Mouse (Mus musculus) kidney, adult 2 months (tissue): Measurements from ENCODE around the gene Mndal. TPM values are rescaled to one million over a fixed set of nuclear protein-coding genes. Genes with fewer than 3 reads are reported as not detected.
"Not testable (repeated sequence)": the region's sequence is repeated elsewhere in the genome, so short reads cannot be mapped to it uniquely, and the experiment has no call there.

Source experiments
- DNase-seq: peaks from one replicate; pipeline ENCODE4 v3.0.0; 2021
- H3K27ac ChIP-seq: fragments of 200-500 bp; 2 replicates; pipeline ENCODE4 v1.5.1; 2012; ENCODE audit warnings: low read depth, low read length, control low read depth, inconsistent platforms; ENCODE audit not compliant: insufficient read depth
- H3K27me3 ChIP-seq: fragments of 200-500 bp; replicated peaks from 2 replicates; pipeline ENCODE4 v1.6.1; 2012; ENCODE audit warnings: mild to moderate bottlenecking, moderate library complexity, low read length, inconsistent platforms; ENCODE audit not compliant: control insufficient read depth, insufficient read depth
- H3K36me3 ChIP-seq: fragments of 200-500 bp; 2 replicates; pipeline ENCODE4 v1.6.1; 2012; ENCODE audit warnings: mild to moderate bottlenecking, moderate library complexity, low read length, inconsistent platforms; ENCODE audit not compliant: control insufficient read depth, insufficient read depth
- H3K4me1 ChIP-seq: fragments of 200-500 bp; 2 replicates; pipeline ENCODE4 v1.6.1; 2011; ENCODE audit warnings: low read length; ENCODE audit not compliant: control insufficient read depth, insufficient read depth
- H3K4me3 ChIP-seq: fragments of 200-500 bp; 2 replicates; pipeline ENCODE4 v1.5.1; 2011; ENCODE audit warnings: mild to moderate bottlenecking, low read depth, low read length, control low read depth; ENCODE audit not compliant: insufficient read depth
- CTCF ChIP-seq: fragments of 200-500 bp; conservative IDR thresholded peaks from 2 replicates; pipeline ENCODE4 v1.5.1; 2011; ENCODE audit warnings: low read depth, mild to moderate bottlenecking, control low read depth, low read length, moderate library complexity, mixed read lengths; ENCODE audit not compliant: insufficient read depth, insufficient read length
- POLR2A ChIP-seq: fragments of 200-500 bp; IDR thresholded peaks from one replicate; pipeline ENCODE4 v1.6.1; 2011; ENCODE audit warnings: low read depth, low read length, control low read depth
- WGBS: fragments of 180-500 bp; shearing (Covaris S2); methylation state at CpG from one replicate; pipeline ENCODE4 v1.1.7; 2018; 5-methylcytosine and 5-hydroxymethylcytosine counted together
- polyA plus RNA-seq: library from polyadenylated mRNA; depleted of rRNA; stranded (reverse); fragments of >200 nt; gene quantifications from 2 replicates; pipeline ENCODE4 v1.2.3, GENCODE M21; 2012

Mndal gene
- polyA plus RNA-seq, 1 experiment = 6.2 TPM

DNA sequence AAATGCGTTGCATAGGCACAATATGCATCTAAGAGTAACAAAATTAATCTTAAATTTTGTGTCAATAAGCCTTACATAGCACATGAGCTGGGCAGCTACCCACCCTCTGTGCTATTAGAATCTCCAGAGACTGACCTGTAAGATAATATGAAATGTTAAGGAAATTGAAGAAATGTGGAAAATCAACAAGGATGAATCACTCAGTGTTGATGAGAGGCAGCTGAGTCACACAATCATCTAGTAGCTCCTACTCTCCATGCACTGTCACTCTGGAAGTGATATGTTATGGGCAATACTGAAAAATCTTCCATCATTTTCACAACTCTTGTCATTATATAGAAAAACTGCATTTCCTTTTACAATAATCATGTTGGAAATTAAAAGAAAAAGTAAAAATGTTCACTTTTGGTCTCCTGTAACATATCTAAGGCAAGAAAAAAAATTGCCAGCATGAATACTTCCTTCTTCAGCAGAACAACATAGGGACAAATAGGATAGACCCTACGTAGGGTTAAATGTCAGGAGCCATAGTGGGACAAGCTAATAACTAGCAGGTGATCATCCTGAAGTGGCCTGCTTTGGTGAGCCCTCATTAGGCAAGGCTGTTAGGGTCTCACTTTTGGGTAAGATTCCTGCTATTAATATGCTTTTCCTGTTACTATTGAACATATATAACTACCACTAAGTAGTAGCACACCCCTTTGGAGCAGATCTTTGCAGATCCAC, 12.9 kb upstream of the Mndal start:
- Histone ChIP-seq H3K4me3 (no peak overlapping the region), H3K4me1 (no peaks in the 10 kb centered on the region), H3K36me3 (no peaks in the 10 kb centered on the region), H3K27me3 (no peaks in the 10 kb centered on the region), H3K27ac (no peak overlapping the region)
- DNase-seq = no peak
- TF ChIP-seq CTCF = no peak
- no peak for TF ChIP-seq POLR2A
- WGBS = 88% methylated on average over 2 of the region's 2 CpGs

DNA sequence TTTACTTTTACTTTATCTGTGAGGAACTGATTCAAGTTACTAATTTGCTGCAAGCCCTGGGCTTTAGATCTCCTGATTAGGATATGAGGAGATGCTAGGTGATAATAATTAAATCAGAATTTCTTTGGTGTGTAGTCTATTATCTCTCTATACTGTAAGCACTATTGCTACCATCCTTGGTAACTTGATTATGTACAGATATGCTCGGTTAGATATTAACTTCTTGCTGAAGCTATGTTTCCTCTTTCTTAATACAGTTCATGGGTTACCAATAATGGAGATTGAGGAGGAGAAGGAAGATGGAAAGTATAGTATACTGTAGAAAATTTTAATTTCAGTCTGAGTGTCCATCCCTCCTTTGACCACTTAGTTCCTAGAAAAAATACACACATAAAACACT, 11.3 kb upstream of the Mndal start:
- TF ChIP-seq POLR2A (no peak), CTCF (no peak)
- Histone ChIP-seq H3K27ac (no peak overlapping the region), H3K27me3 (no peaks in the 10 kb centered on the region), H3K4me1 (no peaks in the 10 kb centered on the region), H3K4me3 (no peak overlapping the region), H3K36me3 (no peaks in the 10 kb centered on the region)
- 84% methylated on average over 1 of the region's 1 CpGs for WGBS
- DNase-seq = no peak

DNA sequence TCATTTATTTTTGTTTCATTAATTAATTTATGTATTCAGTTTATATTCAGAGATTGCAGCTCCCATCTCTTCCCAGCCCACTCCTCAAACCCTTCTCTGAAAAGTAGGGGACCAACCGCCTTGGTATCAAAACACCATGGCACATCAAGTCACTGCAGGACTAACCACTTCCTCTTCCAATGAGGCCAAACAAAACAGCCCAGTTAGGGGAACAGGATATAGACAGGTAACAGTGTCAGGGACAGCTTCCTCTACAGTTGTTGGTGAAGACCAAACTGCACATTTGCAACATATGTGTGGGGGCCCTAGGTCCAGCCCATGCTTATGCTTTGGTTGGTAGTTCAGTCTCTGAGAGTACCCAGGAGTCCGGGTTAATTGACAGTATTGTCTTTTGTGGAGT, 6.8 kb upstream of the Mndal start:
- not testable (repeated sequence) for H3K27me3 ChIP-seq, DNase-seq
- 77% methylated on average over 2 of the region's 2 CpGs for WGBS

DNA sequence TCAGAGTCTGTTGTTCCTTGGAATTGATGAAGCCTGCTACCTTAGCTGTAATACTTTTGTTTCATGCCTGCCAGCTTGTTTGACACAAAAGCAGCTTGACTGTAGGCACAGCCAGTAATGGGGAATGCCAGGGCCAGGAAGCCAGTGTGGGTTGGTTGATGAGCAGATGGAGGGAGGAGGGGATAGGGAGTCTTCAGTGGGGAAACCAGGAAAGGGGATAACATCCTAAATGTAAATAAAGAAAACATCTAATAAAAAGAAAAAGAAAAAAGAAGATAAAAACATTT, 432 bp upstream of the Mndal start:
- H3K4me3 ChIP-seq, H3K27me3 ChIP-seq, DNase-seq, H3K36me3 ChIP-seq, H3K4me1 ChIP-seq: not testable (repeated sequence)
- H3K27ac ChIP-seq = peak overlapping the region; percentile 78

More for the DNA sequence above, 6.8 kb upstream of the Mndal start:
- H3K4me3 ChIP-seq, H3K4me1 ChIP-seq, H3K27ac ChIP-seq, H3K36me3 ChIP-seq: not testable (repeated sequence)

DNA sequence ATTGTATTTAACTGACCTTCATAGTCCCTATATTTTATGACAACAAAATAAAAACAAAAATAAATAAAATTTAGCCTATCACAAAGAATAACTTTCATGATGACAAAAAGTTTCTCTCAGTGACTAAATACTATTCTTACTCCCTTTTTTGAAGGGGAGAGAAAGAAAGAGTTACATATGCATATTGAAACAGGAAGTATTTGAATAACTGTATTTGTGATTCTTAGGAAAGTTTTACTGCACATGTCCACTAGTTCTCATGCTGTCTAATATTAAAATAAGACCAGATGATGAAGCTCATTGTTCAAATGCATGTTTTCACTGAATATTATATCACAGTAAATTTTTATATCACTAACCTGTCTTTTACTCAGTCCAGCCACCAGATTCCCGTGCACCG, 769 bp downstream of the Mndal start:
- WGBS = 67% methylated on average over 2 of the region's 2 CpGs
- not testable (repeated sequence) for DNase-seq, H3K4me1 ChIP-seq, H3K27ac ChIP-seq, H3K36me3 ChIP-seq, H3K27me3 ChIP-seq
- peak overlapping the region; percentile 26; the same call in 1 of the 2 replicates for H3K4me3 ChIP-seq

DNA sequence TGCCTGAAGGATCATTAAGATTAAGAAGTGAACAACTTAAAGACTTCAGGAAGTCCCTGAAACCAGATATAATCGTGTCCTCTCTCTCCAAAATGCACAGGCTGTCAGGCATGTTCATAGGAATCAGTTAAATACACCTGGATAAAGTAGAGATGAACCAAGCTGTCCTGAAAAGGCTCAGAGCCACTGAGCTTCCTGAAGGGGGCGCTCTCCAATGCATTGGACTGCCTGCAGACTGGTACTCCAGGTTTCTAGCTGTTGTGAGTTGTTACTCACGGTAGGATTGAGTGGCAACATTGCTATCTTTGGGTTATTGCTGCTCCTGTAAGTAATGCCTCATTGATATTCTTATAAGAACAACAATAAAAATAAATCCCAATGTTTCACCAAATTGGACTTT, 23.0 kb downstream of the Mndal start:
- H3K4me3 ChIP-seq, H3K27ac ChIP-seq, H3K4me1 ChIP-seq, H3K36me3 ChIP-seq, H3K27me3 ChIP-seq, DNase-seq: not testable (repeated sequence)
- 58% methylated on average over 3 of the region's 3 CpGs for WGBS

DNA sequence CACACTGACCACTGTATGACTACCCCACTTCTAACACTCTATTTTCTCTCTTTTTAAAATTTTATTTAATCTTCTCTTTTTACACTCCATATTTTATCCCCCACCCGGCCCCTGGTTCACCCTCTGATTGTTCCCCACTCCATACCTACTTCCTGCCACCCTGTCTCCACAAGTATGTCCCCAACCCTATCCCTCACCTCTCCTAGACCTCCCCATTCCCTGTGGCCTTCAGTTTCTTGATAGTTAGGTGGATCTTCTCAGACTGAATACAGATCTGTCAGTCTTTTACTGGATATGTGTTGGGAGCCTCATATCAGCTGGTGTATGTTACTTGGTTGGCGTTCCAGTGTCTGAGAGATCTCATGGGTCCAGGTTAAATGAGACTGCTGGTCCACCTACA, 27.7 kb downstream of the Mndal start:
- TF ChIP-seq POLR2A (no peak), CTCF (no peak)
- Histone ChIP-seq H3K36me3 (no peaks in the 10 kb centered on the region), H3K27me3 (no peaks in the 10 kb centered on the region), H3K4me3 (no peak overlapping the region), H3K4me1 (no peaks in the 10 kb centered on the region), H3K27ac (no peak overlapping the region)
- DNase-seq = no peak
- 79% methylated on average over 2 of the region's 2 CpGs for WGBS

DNA sequence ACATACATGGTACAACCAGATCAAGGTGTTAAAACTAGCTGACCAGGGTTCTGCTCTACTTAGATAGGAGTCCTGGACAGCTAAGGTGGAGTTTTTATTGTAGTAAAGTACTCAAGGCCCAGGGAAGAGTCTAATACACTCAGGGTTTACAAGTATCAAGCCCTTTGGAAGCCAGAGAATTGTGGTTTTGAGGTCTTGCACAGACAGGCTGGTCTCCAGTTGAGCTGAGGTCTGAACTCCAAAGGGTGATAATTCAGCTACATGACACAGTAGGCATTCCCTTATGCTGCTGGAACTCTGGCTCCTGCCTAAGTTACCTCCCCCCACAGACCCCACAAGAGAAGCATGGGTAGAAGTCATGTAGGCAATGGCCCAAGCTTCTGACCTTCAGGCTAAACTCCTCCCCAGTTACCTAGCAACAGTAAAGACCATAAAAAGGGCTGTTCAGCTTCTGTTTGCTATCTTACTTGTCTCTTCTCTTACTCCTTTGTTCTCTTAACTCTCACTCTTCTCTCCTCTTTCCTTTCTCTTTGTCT, 29.0 kb downstream of the Mndal start:
- not testable (repeated sequence) for DNase-seq, H3K4me1 ChIP-seq

DNA sequence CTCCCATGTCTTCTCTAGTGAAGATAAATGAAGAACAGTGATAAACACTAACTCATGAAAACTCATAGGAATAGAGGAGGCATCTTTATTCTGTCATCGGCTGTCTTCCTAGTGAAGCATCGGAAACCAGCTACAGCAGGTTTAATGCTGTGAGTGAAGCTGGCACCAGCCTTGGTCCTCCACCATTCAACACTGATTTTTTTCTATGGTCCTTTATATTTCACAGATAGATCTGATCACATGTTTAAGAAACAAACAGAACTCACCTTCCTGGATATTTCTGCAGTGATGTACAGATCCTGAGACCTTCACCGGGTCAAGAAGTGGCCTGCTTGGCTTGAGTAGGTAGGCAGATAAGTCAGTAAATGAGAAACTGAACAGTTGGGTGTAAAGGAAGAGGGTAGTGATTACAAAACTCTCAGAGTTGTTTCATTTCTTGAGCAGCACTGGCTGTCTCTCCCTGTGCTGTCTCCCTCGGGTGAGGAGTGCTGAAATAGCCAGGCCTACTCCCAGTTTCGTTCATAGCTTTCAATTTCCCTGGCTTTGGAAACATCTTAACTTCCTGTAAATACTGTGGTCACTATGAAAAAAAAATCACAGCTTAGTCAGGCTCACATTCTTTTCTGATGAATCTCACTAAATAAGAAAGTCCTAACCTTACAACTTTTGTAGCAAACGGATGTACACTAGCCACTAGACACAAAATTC, 29.6 kb downstream of the Mndal start, which contains the start of gene Ifi211:
Gene Ifi211, minus strand, starts transcription at position 499 of the 708 bp plus-strand sequence.
- H3K4me3 ChIP-seq = peak within 1 kb of the TSS; percentile 14; the same call in 1 of the 2 replicates
- peak within 1 kb of the TSS; percentile 63 for H3K27ac ChIP-seq
- DNase-seq = peak; percentile 66
- 70% methylated on average over 6 of the region's 6 CpGs for WGBS
- H3K4me1 ChIP-seq, H3K36me3 ChIP-seq, H3K27me3 ChIP-seq: not testable (repeated sequence)

More for the DNA sequence above, 29.0 kb downstream of the Mndal start:
- peak overlapping the region; percentile 38 for H3K27ac ChIP-seq
- H3K27me3 ChIP-seq, H3K36me3 ChIP-seq, H3K4me3 ChIP-seq: not testable (repeated sequence)
